Mouse (Mus musculus) 3T3-L1 (cell line): ENCODE measurements at regions not wholly inside any gene's neighbourhood (a gene's known extent, or its start where the extent isn't known, plus 50 kb on each side); places are given as distances from the start of the nearest gene placed in this dataset.
"Not testable (repeated sequence)": the region's sequence is repeated elsewhere in the genome, so short reads cannot be mapped to it uniquely, and the experiment has no call there.

Experiments used
- DNase-seq: peaks from one replicate; pipeline ENCODE4 v3.0.0-alpha.2; 2015; ENCODE audit warnings: low read depth, low spot score

- DNase-seq = no peak
These were observed 682.1 kb upstream of the Grid2 start for GRCm38 (mm10) chr6:62573611-62574010.

DNA sequence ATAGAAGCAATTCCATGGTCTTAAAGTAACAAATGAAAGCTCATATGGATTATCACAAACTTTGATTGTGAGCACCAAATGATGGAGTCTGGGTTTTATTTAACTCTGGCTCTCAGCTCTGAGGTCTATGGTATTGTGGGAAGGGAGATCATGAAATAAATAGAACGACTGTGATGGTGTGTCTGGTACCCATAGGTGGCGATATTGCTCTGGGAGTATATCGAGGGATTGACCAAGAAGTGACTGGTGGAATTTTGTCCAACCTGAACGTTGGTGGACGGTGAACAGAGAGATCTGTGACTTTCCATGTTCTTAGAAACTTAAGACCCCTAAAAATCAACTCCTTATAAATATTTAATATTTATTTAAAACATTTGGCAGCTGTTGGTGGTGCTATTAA, 679.5 kb upstream of the Grid2 start:
- DNase-seq = peak; percentile 32

GRCm38 (mm10) chr6:62620543-62620942, 635.1 kb upstream of the Grid2 start:
- DNase-seq = no peak

DNA sequence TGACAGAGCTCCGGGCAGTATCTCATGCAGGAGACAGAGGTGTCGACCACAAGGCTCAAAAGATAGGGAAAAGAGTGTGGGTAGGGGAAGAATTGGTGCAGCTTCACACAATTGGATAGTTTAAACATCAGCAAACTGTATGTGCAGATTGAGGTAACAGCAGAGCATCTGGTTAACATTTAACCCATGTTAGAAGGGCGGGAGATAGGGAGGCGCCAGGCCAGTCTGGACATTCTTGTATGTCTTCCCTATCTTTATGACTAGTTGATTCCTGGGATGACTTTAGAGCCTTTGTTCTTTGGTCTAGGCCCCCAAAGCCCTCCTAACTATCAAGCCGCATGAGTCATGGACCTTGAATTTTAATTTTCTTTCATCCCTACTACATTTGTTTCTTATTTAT, 587.6 kb upstream of the Grid2 start:
- DNase-seq = not testable (repeated sequence)

DNA sequence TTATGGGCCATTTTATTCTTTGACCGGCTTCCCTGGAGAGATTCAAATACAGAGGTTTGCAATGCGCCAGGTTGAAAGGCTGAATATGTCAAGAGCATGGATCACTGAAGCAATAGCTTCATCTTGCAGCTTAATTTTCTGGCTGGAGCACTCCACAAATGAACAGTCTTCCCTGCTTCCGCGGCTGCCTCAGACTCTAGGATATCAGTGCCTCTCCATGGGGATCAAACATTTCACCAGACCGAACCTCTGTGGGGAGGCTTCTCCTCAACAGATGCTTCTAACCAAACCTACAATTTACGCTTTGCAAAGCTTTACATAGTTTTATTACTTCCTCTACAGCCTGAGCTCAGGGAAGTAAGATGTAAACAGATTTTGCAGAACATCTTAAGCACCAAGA, 537.3 kb upstream of the Grid2 start:
- no peak for DNase-seq

- DNase-seq = no peak
These were observed 536.0 kb upstream of the Grid2 start for GRCm38 (mm10) chr6:62719541-62720155.
